Mouse (Mus musculus): ENCODE data around the gene Capn9. TPM values are rescaled to one million over a fixed set of nuclear protein-coding genes. Genes with fewer than 3 reads are reported as not detected.

Gene Capn9
- total RNA-seq, 2 experiments from 2014 or later, result not detected

Other genes with a start within 250 kb of the Capn9 start
- gene Pgbd5, start 136.5 kb upstream of the Capn9 start, total RNA-seq (2021), result 1 to 10 TPM; 2.5 to 3.9 TPM
- 10 to 100 TPM; 22.5 to 28.2 TPM for gene Cog2, start 55.3 kb upstream of the Capn9 start, total RNA-seq (2021)
- 10 to 100 TPM in 1 of 2 experiments, 1 to 10 TPM in 1; 6.1 to 17.1 TPM for gene Agt, start 6.4 kb upstream of the Capn9 start, total RNA-seq (2021)
- 100 to 1,000 TPM; 144 to 160 TPM for gene 2310022B05Rik, start 87.3 kb downstream of the Capn9 start, total RNA-seq (2021)
- gene Ttc13, start 145.9 kb downstream of the Capn9 start, total RNA-seq (2021), result 10 to 100 TPM; 21.2 to 21.6 TPM
- 1 to 10 TPM; 5.2 to 5.7 TPM for gene Arv1, start 146.0 kb downstream of the Capn9 start, total RNA-seq (2021)
- gene Fam89a, start 175.7 kb downstream of the Capn9 start, total RNA-seq (2021), result 1 to 10 TPM; 1.8 TPM
- 1 to 10 TPM in 1 of 2 experiments, under 1 TPM in 1; 0.22 to 1.2 TPM for gene Trim67, start 217.0 kb downstream of the Capn9 start, total RNA-seq (2021)